Mouse (Mus musculus) ES-Bruce4 (cell line): ENCODE measurements around the gene Arhgap24.

ENCODE experiments used
- CTCF ChIP-seq: IDR thresholded peaks from one replicate; pipeline ENCODE4 v1.8.1; 2011; ENCODE audit warnings: low read depth, low read length
- EP300 ChIP-seq: IDR thresholded peaks from 2 replicates; pipeline ENCODE4 v1.6.1; 2011; ENCODE audit warnings: low read depth, low read length; ENCODE audit not compliant: insufficient read depth
- POLR2A ChIP-seq: IDR thresholded peaks from one replicate; pipeline ENCODE4 v1.8.1; 2011; ENCODE audit warnings: low read length; ENCODE audit not compliant: insufficient read depth

GRCm38 (mm10) chr5:102845800-102846199 is 364.6 kb downstream of the Arhgap24 start:
- no peak for TF ChIP-seq EP300
- TF ChIP-seq POLR2A = no peak
- TF ChIP-seq CTCF = no peak
